Mouse (Mus musculus) E14TG2a.4 (cell line): ENCODE measurements at regions not wholly inside any gene's neighbourhood (a gene's known extent, or its start where the extent isn't known, plus 50 kb on each side); places are given as distances from the start of the nearest gene placed in this dataset.

ENCODE experiments used
- CTCF ChIP-seq: conservative IDR thresholded peaks from 2 replicates; pipeline ENCODE4 v1.5.1; 2014; ENCODE audit warnings: low read length
- NANOG ChIP-seq: IDR thresholded peaks from 2 replicates; pipeline ENCODE4 v1.6.1; 2014; ENCODE audit warnings: borderline replicate concordance, low read length, mixed read lengths

DNA sequence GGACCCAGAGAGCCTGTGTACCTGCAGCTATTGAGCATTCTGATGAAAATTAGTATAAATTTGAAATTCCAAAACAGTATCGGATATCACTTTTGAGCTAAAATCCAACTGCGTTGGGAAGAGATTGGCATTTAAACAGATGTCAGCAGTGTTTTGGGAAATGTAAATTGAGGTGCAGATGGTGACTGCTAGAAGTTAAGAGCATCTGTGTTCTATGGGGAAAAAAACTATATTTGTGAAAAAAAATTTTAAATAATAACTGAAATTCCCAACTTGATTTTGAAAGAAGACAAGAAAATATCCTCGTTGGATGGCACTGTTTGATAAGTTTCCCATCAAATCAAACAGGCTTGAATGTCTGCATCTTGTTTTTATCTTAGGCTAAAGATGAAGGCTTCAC, 286.9 kb upstream of the G2e3 start:
- TF ChIP-seq CTCF = no peak
- TF ChIP-seq NANOG = no peak
